Comparison of ENCODE assay signal across 10 mouse cellular contexts in genomic region chr14:30586780-30587461, GRCm38 (mm10). TPM values are rescaled to one million over a fixed set of nuclear protein-coding genes. Genes with fewer than 3 reads are reported as not detected.
DNase-seq lines count a peak whose midpoint lies in the region; ATAC-seq lines count a peak whose summit lies in the region.
"Had no signal": no experiment of that assay in that cellular context is flagged by ENCODE, and none has a peak within 500 bp of the region (broad histone marks: within the 10 kb centered on the region; RNA-seq: fewer than 3 reads in every experiment).

No protein-coding gene starts in this region.

- no peak overlapping the region for H3K4me2 ChIP-seq in limb, embryonic 12.5 days
- H3K4me2 ChIP-seq in forebrain, embryonic 15.5 days (replicated peaks), result no peak overlapping the region
- no peak overlapping the region for H3K4me2 ChIP-seq in midbrain, embryonic 15.5 days

- DNase-seq in adrenal gland, postnatal 10 days, result peak; percentile 64
- no peak for DNase-seq in adrenal gland, adult (ENCODE audit: inconsistent age in 2 of 2, low spot score in 1 of 2)
- DNase-seq in limb, embryonic 10.5 days (ENCODE audit: low spot score), result no peak
- no peak for DNase-seq in gastrocnemius, adult 18-20 months (ENCODE audit: low spot score)
- no peak for DNase-seq in embryo, embryonic 10.5 days (ENCODE audit: low spot score)
- DNase-seq: cerebellum, adult 9-10 months; gastrocnemius, postnatal 10 days had no signal

- 47% methylated on average over 7 of the region's 7 CpGs for WGBS in limb, embryonic 12.5 days
- 79% methylated on average over 7 of the region's 7 CpGs for WGBS in limb, embryonic 10.5 days
- 23% methylated on average over 7 of the region's 7 CpGs for WGBS in forebrain, embryonic 15.5 days
- WGBS in midbrain, embryonic 15.5 days, result 34% methylated on average over 7 of the region's 7 CpGs

- H3K9ac ChIP-seq in limb, embryonic 12.5 days (replicated peaks), result no peak overlapping the region
- no peak overlapping the region for H3K9ac ChIP-seq in forebrain, embryonic 15.5 days (replicated peaks)
- no peak overlapping the region for H3K9ac ChIP-seq in midbrain, embryonic 15.5 days

- H3K4me3 ChIP-seq in limb, embryonic 12.5 days (replicated peaks), result no peak overlapping the region
- no peak overlapping the region for H3K4me3 ChIP-seq in limb, embryonic 10.5 days
- no peak overlapping the region for H3K4me3 ChIP-seq in forebrain, embryonic 15.5 days
- no peak overlapping the region for H3K4me3 ChIP-seq in midbrain, embryonic 15.5 days

- H3K27me3 ChIP-seq in limb, embryonic 12.5 days, result no peaks in the 10 kb centered on the region
- H3K27me3 ChIP-seq in limb, embryonic 10.5 days (ENCODE audit: low read depth, poor library complexity, severe bottlenecking), result no peaks in the 10 kb centered on the region
- H3K27me3 ChIP-seq in forebrain, embryonic 15.5 days, result no peaks in the 10 kb centered on the region
- no peaks in the 10 kb centered on the region for H3K27me3 ChIP-seq in midbrain, embryonic 15.5 days (replicated peaks)

- no peaks in the 10 kb centered on the region for H3K9me3 ChIP-seq in limb, embryonic 12.5 days
- no peaks in the 10 kb centered on the region for H3K9me3 ChIP-seq in limb, embryonic 10.5 days (replicated peaks)
- no peaks in the 10 kb centered on the region for H3K9me3 ChIP-seq in forebrain, embryonic 15.5 days
- no peaks in the 10 kb centered on the region for H3K9me3 ChIP-seq in midbrain, embryonic 15.5 days

- H3K4me1 ChIP-seq in limb, embryonic 12.5 days (replicated peaks), result peaks cover 26% of the 10 kb centered on the region
- H3K4me1 ChIP-seq in limb, embryonic 10.5 days, result peaks cover 21% of the 10 kb centered on the region
- H3K4me1 ChIP-seq in forebrain, embryonic 15.5 days, result peaks cover 20% of the 10 kb centered on the region
- peaks cover 16% of the 10 kb centered on the region for H3K4me1 ChIP-seq in midbrain, embryonic 15.5 days

- peak; percentile 28; the same call in 1 of the 2 replicates for ATAC-seq in limb, embryonic 12.5 days (ENCODE audit: insufficient number of reproducible peaks, insufficient read depth, low FRiP score, low TSS enrichment, low read depth)
- peak; percentile 78 for ATAC-seq in forebrain, embryonic 15.5 days (replicated peaks)
- peak; percentile 77 for ATAC-seq in midbrain, embryonic 15.5 days (replicated peaks)

- no peaks in the 10 kb centered on the region for H3K36me3 ChIP-seq in limb, embryonic 12.5 days
- no peaks in the 10 kb centered on the region for H3K36me3 ChIP-seq in limb, embryonic 10.5 days
- H3K36me3 ChIP-seq in forebrain, embryonic 15.5 days, result no peaks in the 10 kb centered on the region
- no peaks in the 10 kb centered on the region for H3K36me3 ChIP-seq in midbrain, embryonic 15.5 days (replicated peaks)

- H3K27ac ChIP-seq in limb, embryonic 12.5 days, result 0 out of 2 replicates have a peak overlapping the region, but pooled peaks have one; percentile 25
- no peak overlapping the region; the same call in 1 of the 2 replicates for H3K27ac ChIP-seq in limb, embryonic 10.5 days
- peak overlapping the region; percentile 74 for H3K27ac ChIP-seq in forebrain, embryonic 15.5 days (replicated peaks)
- H3K27ac ChIP-seq in midbrain, embryonic 15.5 days, result peak overlapping the region; percentile 45

RNA-seq across cellular contexts. Expression of gene Tkt, which starts 38.8 kb away (rescaled TPM):
- total RNA-seq in adrenal gland, postnatal 10 days (2021), result 100 to 1,000 TPM; 790 to 884 TPM
- 242 and 244 TPM in 2 replicates for polyA plus RNA-seq in limb, embryonic 12.5 days (2016; fragmentation: Nextera tagmentation; extraction: Ambion mirVana)
- polyA plus RNA-seq in limb, embryonic 10.5 days (2016; fragmentation: Nextera tagmentation; extraction: Ambion mirVana), result 312 and 340 TPM in 2 replicates
- 327 and 333 TPM in 2 replicates for polyA plus RNA-seq in forebrain, embryonic 15.5 days (2015; fragmentation: Nextera tagmentation; extraction: Ambion mirVana)
- polyA plus RNA-seq in midbrain, embryonic 15.5 days (2015; fragmentation: Nextera tagmentation; extraction: Ambion mirVana), result 262 and 279 TPM in 2 replicates
- total RNA-seq in gastrocnemius, adult 18-20 months (2021), result 10 to 100 TPM; 10.8 to 10.9 TPM

RNA-seq across cellular contexts. Expression of gene Prkcd, which starts 39.1 kb away (rescaled TPM):
- 100 to 1,000 TPM in 1 of 2 experiments, 10 to 100 TPM in 1; 80.9 to 129 TPM for total RNA-seq in adrenal gland, postnatal 10 days (2021)
- 54.1 and 56.2 TPM in 2 replicates for polyA plus RNA-seq in limb, embryonic 12.5 days (2016; fragmentation: Nextera tagmentation; extraction: Ambion mirVana)
- polyA plus RNA-seq in limb, embryonic 10.5 days (2016; fragmentation: Nextera tagmentation; extraction: Ambion mirVana), result 26.0 and 36.8 TPM in 2 replicates
- 32.1 and 32.3 TPM in 2 replicates for polyA plus RNA-seq in forebrain, embryonic 15.5 days (2015; fragmentation: Nextera tagmentation; extraction: Ambion mirVana)
- 14.7 and 19.6 TPM in 2 replicates for polyA plus RNA-seq in midbrain, embryonic 15.5 days (2015; fragmentation: Nextera tagmentation; extraction: Ambion mirVana)
- total RNA-seq in gastrocnemius, adult 18-20 months (2021), result 10 to 100 TPM in 1 of 2 experiments, 1 to 10 TPM in 1; 7.8 to 10.4 TPM

Comparison
In these comparisons a context has a peak if more than half of its experiments do, and no peak if none do; other contexts are left out.
1. ATAC-seq: peak in every context shown above with its lines; median percentile 78 in forebrain, embryonic 15.5 days; 77 in midbrain, embryonic 15.5 days; 28 in limb, embryonic 12.5 days.